Mouse (Mus musculus) lung, adult 2 months (tissue): ENCODE results near the gene Alox5ap.

Experiments used
- CTCF ChIP-seq: fragments of 200-500 bp; IDR thresholded peaks from 2 replicates; pipeline ENCODE4 v1.5.1; 2011; ENCODE audit warnings: mild to moderate bottlenecking, low read length, control low read depth; ENCODE audit not compliant: insufficient read depth
- POLR2A ChIP-seq: fragments of 200-500 bp; IDR thresholded peaks from 2 replicates; pipeline ENCODE4 v1.6.1; 2011; ENCODE audit warnings: low read depth, mild to moderate bottlenecking, control low read depth, low read length, borderline replicate concordance; ENCODE audit errors: extremely low read depth

GRCm38 (mm10) chr5:149229619-149230339 is 34.8 kb upstream of the Alox5ap start:
- no peak for TF ChIP-seq POLR2A
- TF ChIP-seq CTCF: no peak
